9 mouse cellular contexts compared by ENCODE assay signal in the genomic region with DNA sequence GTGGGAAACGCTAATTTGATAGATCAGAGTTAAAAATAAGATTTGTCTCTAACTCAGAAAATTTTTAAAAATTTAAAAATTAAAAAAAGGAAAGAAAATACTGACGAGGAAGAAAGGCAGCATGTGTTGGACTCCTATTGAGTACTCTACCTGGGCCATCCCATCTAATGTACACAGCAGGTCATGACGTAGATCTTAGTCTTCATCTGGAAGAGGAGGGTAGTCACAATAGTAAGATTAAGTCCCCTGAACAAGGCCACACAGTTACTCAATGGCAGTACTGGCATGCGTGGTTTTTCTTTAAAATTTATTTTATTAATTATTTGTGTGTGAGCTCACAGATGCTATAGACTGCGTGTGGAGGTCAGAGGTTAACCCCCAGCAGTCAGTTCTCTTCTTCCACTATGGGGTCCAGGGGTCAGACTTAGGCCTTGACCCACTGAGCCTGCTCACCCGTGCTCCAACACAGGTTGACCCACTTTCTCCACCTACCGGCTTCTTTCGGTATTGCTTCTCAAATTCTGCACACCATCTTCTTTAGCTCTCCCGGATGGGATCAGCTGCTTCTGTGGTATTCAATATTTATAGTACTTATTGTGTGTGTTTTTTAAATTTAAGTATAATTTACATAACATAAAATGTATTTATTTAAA. TPM values are rescaled to one million over a fixed set of nuclear protein-coding genes. Genes with fewer than 3 reads are reported as not detected.
DNase-seq lines count a peak whose midpoint lies in the region; ATAC-seq and TF ChIP-seq lines count a peak whose summit lies in the region.
"Had no signal": no experiment of that assay in that cellular context is flagged by ENCODE, and none has a peak within 500 bp of the region (broad histone marks: within the 10 kb centered on the region; RNA-seq: fewer than 3 reads in every experiment).

No protein-coding gene starts in this region.

- 50% methylated on average over 9 of the region's 9 CpGs for WGBS in kidney, embryonic 16.5 days
- 44% methylated on average over 9 of the region's 9 CpGs for WGBS in lung, embryonic 14.5 days
- WGBS in olfactory bulb, adult 2 months = 50% methylated on average over 9 of the region's 9 CpGs

- peak; percentile 65 to 69 for DNase-seq in CD8-positive naive resting alpha-beta T cell, adult 2 months (ENCODE audit: low read depth in 2 of 2, low spot score in 2 of 2)
- no peak for DNase-seq in Patski (ENCODE audit: low read depth, low spot score)
- DNase-seq in cerebellum, postnatal 14 days = peak; percentile 79 to 87
- peak; percentile 68 for DNase-seq in gastrocnemius, postnatal 10 days
- peak; percentile 84 for DNase-seq in lung, embryonic 14.5 days
- DNase-seq in yolk sac, embryonic 10.5 days (ENCODE audit: low spot score) = peak; percentile 48

- H3K4me1 ChIP-seq in kidney, embryonic 16.5 days (ENCODE audit: insufficient read depth, low read length) = peaks cover 6% of the 10 kb centered on the region; the same call in 1 of the 2 replicates
- H3K4me1 ChIP-seq in lung, embryonic 14.5 days (ENCODE audit: insufficient read depth) = no peaks in the 10 kb centered on the region
- H3K4me1 ChIP-seq in olfactory bulb, adult 2 months (ENCODE audit: control insufficient read depth, insufficient read depth, low read length) = no peaks in the 10 kb centered on the region
- H3K4me1 ChIP-seq: heart, embryonic 13.5 days had no signal

- TF ChIP-seq POLR2A in olfactory bulb, adult 2 months (IDR thresholded peaks at IDR 0.05; ENCODE audit: insufficient read depth, low read depth, low read length) = no peak

- ATAC-seq in Patski = peak; percentile 85
- peak; percentile 53; the same call in 1 of the 2 replicates for ATAC-seq in kidney, embryonic 16.5 days (ENCODE audit: low FRiP score, low TSS enrichment)
- ATAC-seq in lung, embryonic 14.5 days (ENCODE audit: insufficient read depth) = peak; percentile 27

- H3K27me3 ChIP-seq in Patski = no peaks in the 10 kb centered on the region
- H3K27me3 ChIP-seq in kidney, embryonic 16.5 days (ENCODE audit: insufficient read depth, low read length) = no peaks in the 10 kb centered on the region
- no peaks in the 10 kb centered on the region for H3K27me3 ChIP-seq in lung, embryonic 14.5 days (ENCODE audit: insufficient read depth, low read length)
- H3K27me3 ChIP-seq: heart, embryonic 13.5 days had no signal

- in situ Hi-C loops in Patski (cut with MboI; ENCODE audit: low pct_unique_long_range_greater_than_20kb) = loop anchor here (10.0 kb wide), 1 partner anchor 380 kb away; the partner anchor contains the start of gene Actrt3

- no peak overlapping the region for H3K4me3 ChIP-seq in kidney, embryonic 16.5 days (ENCODE audit: low read length)
- H3K4me3 ChIP-seq in lung, embryonic 14.5 days (ENCODE audit: low read depth, low read length) = no peak overlapping the region
- no peak overlapping the region for H3K4me3 ChIP-seq in olfactory bulb, adult 2 months (ENCODE audit: insufficient read depth, low read depth, low read length)
- H3K4me3 ChIP-seq: heart, embryonic 13.5 days had no signal

- TF ChIP-seq CTCF in Patski (IDR thresholded peaks at IDR 0.05) = peak; percentile 89
- TF ChIP-seq CTCF in lung, embryonic 14.5 days (IDR thresholded peaks at IDR 0.05; ENCODE audit: low read depth) = peak; percentile 73
- peak; percentile 38; the same call in 1 of the 2 replicates for TF ChIP-seq CTCF in olfactory bulb, adult 2 months (IDR thresholded peaks at IDR 0.05; ENCODE audit: insufficient read depth, low read depth, low read length)

- no peaks in the 10 kb centered on the region for H3K36me3 ChIP-seq in kidney, embryonic 16.5 days (ENCODE audit: insufficient read depth, low read length)
- no peaks in the 10 kb centered on the region for H3K36me3 ChIP-seq in lung, embryonic 14.5 days (ENCODE audit: insufficient read depth)
- H3K36me3 ChIP-seq: heart, embryonic 13.5 days had no signal

- no peaks in the 10 kb centered on the region for H3K9me3 ChIP-seq in kidney, embryonic 16.5 days (ENCODE audit: low read length)
- no peaks in the 10 kb centered on the region for H3K9me3 ChIP-seq in lung, embryonic 14.5 days (ENCODE audit: low read depth, low read length)
- H3K9me3 ChIP-seq: heart, embryonic 13.5 days had no signal

- H3K9ac ChIP-seq in kidney, embryonic 16.5 days (replicated peaks; ENCODE audit: low read length) = no peak overlapping the region
- no peak overlapping the region for H3K9ac ChIP-seq in lung, embryonic 14.5 days
- H3K9ac ChIP-seq: heart, embryonic 13.5 days had no signal

- CTCF ChIA-PET in Patski (lab: Charles Lee) = interaction anchor here (0.6 to 7.5 kb wide), 19 partner anchors 8 to 366 kb away, joined by 3 to 44 read pairs (median 4); partner anchors contain the start of gene Phc3

- no peak overlapping the region for H3K27ac ChIP-seq in kidney, embryonic 16.5 days (ENCODE audit: low read length)
- no peak overlapping the region for H3K27ac ChIP-seq in lung, embryonic 14.5 days (ENCODE audit: low read depth)
- no peak overlapping the region for H3K27ac ChIP-seq in olfactory bulb, adult 2 months (ENCODE audit: insufficient read depth, low read depth, low read length)
- H3K27ac ChIP-seq: heart, embryonic 13.5 days had no signal

- H3K4me2 ChIP-seq in kidney, embryonic 16.5 days (replicated peaks; ENCODE audit: low read depth, low read length) = no peak overlapping the region
- no peak overlapping the region for H3K4me2 ChIP-seq in lung, embryonic 14.5 days
- H3K4me2 ChIP-seq: heart, embryonic 13.5 days had no signal

- POLR2A ChIA-PET in Patski (lab: Charles Lee) = interaction anchor here (0.6 kb wide), 1 partner anchor 44 kb away, joined by 4 read pairs; no protein-coding TSS in a partner anchor

RNA-seq across cellular contexts. Expression of gene Phc3, which starts 6.0 kb away (rescaled TPM):
- polyA plus RNA-seq in Patski (2021) = 29.3 TPM
- total RNA-seq in gastrocnemius, postnatal 10 days (2021) = 10 to 100 TPM; 13.6 to 19.2 TPM
- 5.1 and 6.8 TPM in 2 replicates for polyA plus RNA-seq in kidney, embryonic 16.5 days (2015; fragmentation: Nextera tagmentation; extraction: Ambion mirVana)
- polyA plus RNA-seq in lung, embryonic 14.5 days (2014; fragmentation: Nextera tagmentation; extraction: Ambion mirVana) = 7.5 and 7.8 TPM in 2 replicates
- polyA plus RNA-seq in olfactory bulb, adult 2 months (2012; ENCODE audit: insufficient read depth, insufficient read length, low replicate concordance, missing spikeins) = 66.2 TPM in 1 of 2 replicates, not detected in the other

RNA-seq across cellular contexts. Expression of gene Prkci, which starts 20.3 kb away (rescaled TPM):
- polyA plus RNA-seq in Patski (2021) = 150 TPM
- total RNA-seq in gastrocnemius, postnatal 10 days (2021) = 10 to 100 TPM; 12.5 to 19.6 TPM
- polyA plus RNA-seq in kidney, embryonic 16.5 days (2015; fragmentation: Nextera tagmentation; extraction: Ambion mirVana) = 39.7 and 42.5 TPM in 2 replicates
- polyA plus RNA-seq in lung, embryonic 14.5 days (2014; fragmentation: Nextera tagmentation; extraction: Ambion mirVana) = 65.6 and 67.1 TPM in 2 replicates
- polyA plus RNA-seq in olfactory bulb, adult 2 months (2012; ENCODE audit: insufficient read depth, insufficient read length, low replicate concordance, missing spikeins) = not detected in 2 replicates

Comparison
In these comparisons a context has a peak if more than half of its experiments do, and no peak if none do; other contexts are left out.
1. ATAC-seq: peak in every context shown above with its lines; median percentile 85 in Patski; 53 in kidney, embryonic 16.5 days; 27 in lung, embryonic 14.5 days.
2. CTCF ChIP-seq: peak in every context shown above with its lines; median percentile 89 in Patski; 73 in lung, embryonic 14.5 days; 38 in olfactory bulb, adult 2 months.